Mouse (Mus musculus) lung, postnatal 0 days (tissue): ENCODE measurements around the gene Bpnt1. TPM values are rescaled to one million over a fixed set of nuclear protein-coding genes. Genes with fewer than 3 reads are reported as not detected.
"Not testable (repeated sequence)": the region's sequence is repeated elsewhere in the genome, so short reads cannot be mapped to it uniquely, and the experiment has no call there.

Experiments used
- ATAC-seq: fragments of 200-750 bp; cut with Nextera tagmentation; 2 replicates; pipeline ENCODE4 v1.8.0; 2017; ENCODE audit warnings: moderate library complexity
- DNase-seq: peaks from one replicate; pipeline ENCODE4 v3.0.0-alpha.2; 2016; ENCODE audit warnings: low spot score
- H3K27ac ChIP-seq: fragments of 300-500 bp; sonication (generic); 2 replicates; pipeline ENCODE4 v1.5.1; 2014; ENCODE audit warnings: antibody characterized with exemption, mild to moderate bottlenecking, low read length, mixed read lengths
- H3K27me3 ChIP-seq: fragments of 300-500 bp; sonication (generic); replicated peaks from 2 replicates; pipeline ENCODE4 v1.6.1; 2014; ENCODE audit warnings: low read length, mixed read lengths; ENCODE audit not compliant: insufficient read depth
- H3K36me3 ChIP-seq: fragments of 300-500 bp; sonication (generic); 2 replicates; pipeline ENCODE4 v1.6.1; 2014; ENCODE audit warnings: low read length, mixed read lengths; ENCODE audit not compliant: insufficient read depth
- H3K4me1 ChIP-seq: fragments of 300-500 bp; sonication (generic); 2 replicates; pipeline ENCODE4 v1.6.1; 2014; ENCODE audit warnings: antibody characterized with exemption, low read depth, low read length, mixed read lengths; ENCODE audit not compliant: insufficient read depth
- H3K4me2 ChIP-seq: fragments of 300-500 bp; sonication (generic); replicated peaks from 2 replicates; pipeline ENCODE4 v1.6.1; 2014; ENCODE audit warnings: low read depth, mild to moderate bottlenecking, low read length, moderate library complexity, mixed read lengths
- H3K4me3 ChIP-seq: fragments of 300-500 bp; sonication (generic); 2 replicates; pipeline ENCODE4 v1.5.1; 2014; ENCODE audit warnings: low read depth, low read length
- H3K9ac ChIP-seq: fragments of 300-500 bp; sonication (generic); replicated peaks from 2 replicates; pipeline ENCODE4 v1.6.1; 2014; ENCODE audit warnings: low read depth, mild to moderate bottlenecking
- H3K9me3 ChIP-seq: fragments of 300-500 bp; sonication (generic); 2 replicates; pipeline ENCODE4 v1.6.1; 2016; ENCODE audit warnings: low read length, mixed read lengths
- CTCF ChIP-seq: IDR thresholded peaks from 2 replicates; pipeline ENCODE4 v1.5.1; 2016; ENCODE audit warnings: antibody characterized with exemption, mild to moderate bottlenecking
- EP300 ChIP-seq: IDR thresholded peaks from 2 replicates; pipeline ENCODE4 v1.6.1; 2016; ENCODE audit warnings: antibody characterized with exemption, mild to moderate bottlenecking, control low read depth
- WGBS: fragments of 180-500 bp; shearing (Covaris S2); extraction: QIAGEN DNeasy Blood & Tissue Kit; methylation state at CpG from one replicate; pipeline ENCODE4 v1.1.7; 2014; 5-methylcytosine and 5-hydroxymethylcytosine counted together
- polyA plus RNA-seq: library from polyadenylated mRNA; unstranded; fragments of >200 nt; fragmentation: Nextera tagmentation; extraction: Ambion mirVana; gene quantifications from 2 replicates; pipeline ENCODE4 v1.2.1, GENCODE M21; 2015

Bpnt1 gene
- polyA plus RNA-seq, 1 experiment from 2014 or later: 30.5 TPM

GRCm38 (mm10) chr1:185315846-185316568 lies 15.9 kb upstream of the Bpnt1 start:
- Histone ChIP-seq H3K36me3 (peaks cover 40% of the 10 kb centered on the region), H3K4me2 (no peak overlapping the region), H3K4me1 (no peaks in the 10 kb centered on the region), H3K27me3 (no peaks in the 10 kb centered on the region), H3K9me3 (no peaks in the 10 kb centered on the region), H3K4me3 (no peak overlapping the region), H3K9ac (no peak overlapping the region), H3K27ac (no peak overlapping the region)
- DNase-seq: no peak
- no peak for TF ChIP-seq CTCF
- TF ChIP-seq EP300: no peak
- WGBS: 71% methylated on average over 16 of the region's 16 CpGs
- no peak for ATAC-seq

- ATAC-seq, H3K4me3 ChIP-seq, H3K4me1 ChIP-seq, DNase-seq, H3K27me3 ChIP-seq, H3K27ac ChIP-seq, H3K9ac ChIP-seq, H3K9me3 ChIP-seq: not testable (repeated sequence)
- WGBS: 45% methylated on average over 3 of the region's 3 CpGs
- Histone ChIP-seq H3K4me2 (peak overlapping the region; percentile 77; the same call in 1 of the 2 replicates), H3K36me3 (peaks cover 21% of the 10 kb centered on the region; the same call in 1 of the 2 replicates)
Measured at GRCm38 (mm10) chr1:185327754-185328345, 4.1 kb upstream of the Bpnt1 start.

GRCm38 (mm10) chr1:185328721-185329610 lies 3.0 kb upstream of the Bpnt1 start, which contains the start of gene Iars2:
TSS of gene Iars2 (minus strand) at chr1:185329396.
- Histone ChIP-seq H3K4me1 (no peaks in the 10 kb centered on the region), H3K9me3 (no peaks in the 10 kb centered on the region)

GRCm38 (mm10) chr1:185329851-185330250 lies 2.1 kb upstream of the Bpnt1 start:
- Histone ChIP-seq H3K4me2 (no peak overlapping the region), H3K9me3 (no peaks in the 10 kb centered on the region), H3K27ac (no peak overlapping the region), H3K27me3 (no peaks in the 10 kb centered on the region), H3K36me3 (peaks cover 6% of the 10 kb centered on the region; the same call in 1 of the 2 replicates), H3K4me1 (no peaks in the 10 kb centered on the region), H3K9ac (no peak overlapping the region), H3K4me3 (no peak overlapping the region)
- 92% methylated on average over 8 of the region's 8 CpGs for WGBS
- ATAC-seq (no peak), DNase-seq (no peak)
- TF ChIP-seq CTCF (no peak), EP300 (no peak)

More at GRCm38 (mm10) chr1:185328721-185329610, 3.0 kb upstream of the Bpnt1 start, which contains the start of gene Iars2:
- H3K36me3 ChIP-seq: peaks cover 10% of the 10 kb centered on the region; the same call in 1 of the 2 replicates
- WGBS: under 1% methylated on average over 64 of the region's 76 CpGs
- peak within 1 kb of the TSS; percentile 88 for H3K27ac ChIP-seq
- H3K9ac ChIP-seq: peak within 1 kb of the TSS; percentile 75
- no peak for TF ChIP-seq EP300
- TF ChIP-seq CTCF: no peak
- peak within 1 kb of the TSS; percentile 77 for H3K4me2 ChIP-seq
- ATAC-seq (peak; percentile 87), DNase-seq (peak; percentile 89)
- H3K27me3 ChIP-seq: no peaks in the 10 kb centered on the region
- H3K4me3 ChIP-seq: peak within 1 kb of the TSS; percentile 98

GRCm38 (mm10) chr1:185331364-185331763 lies 585 bp upstream of the Bpnt1 start:
- 33% methylated on average over 5 of the region's 5 CpGs for WGBS
- DNase-seq (peak; percentile 65), ATAC-seq (peak; percentile 16; the same call in 1 of the 2 replicates)
- Histone ChIP-seq H3K4me3 (peak overlapping the region; percentile 57), H3K9me3 (no peaks in the 10 kb centered on the region), H3K4me2 (peak overlapping the region; percentile 71; the same call in 1 of the 2 replicates), H3K9ac (no peak overlapping the region), H3K4me1 (no peaks in the 10 kb centered on the region), H3K27ac (no peak overlapping the region), H3K27me3 (no peaks in the 10 kb centered on the region), H3K36me3 (no peaks in the 10 kb centered on the region)
- TF ChIP-seq CTCF (peak; percentile 28), EP300 (no peak)

GRCm38 (mm10) chr1:185333651-185334050 lies 1.7 kb downstream of the Bpnt1 start:
- Histone ChIP-seq H3K4me3 (no peak overlapping the region), H3K9me3 (no peaks in the 10 kb centered on the region), H3K4me1 (no peaks in the 10 kb centered on the region), H3K36me3 (no peaks in the 10 kb centered on the region), H3K9ac (no peak overlapping the region), H3K4me2 (no peak overlapping the region), H3K27ac (no peak overlapping the region), H3K27me3 (no peaks in the 10 kb centered on the region)
- WGBS: 84% methylated on average over 5 of the region's 5 CpGs
- no peak for ATAC-seq
- no peak for TF ChIP-seq EP300
- TF ChIP-seq CTCF: no peak
- DNase-seq: no peak
